Comparison of ENCODE assay signal across 11 mouse cellular contexts in genomic region chr5:49094945-49095344, GRCm38 (mm10).
DNase-seq lines count a peak whose midpoint lies in the region; ATAC-seq lines count a peak whose summit lies in the region.
"Had no signal": no experiment of that assay in that cellular context is flagged by ENCODE, and none has a peak within 500 bp of the region (broad histone marks: within the 10 kb centered on the region; RNA-seq: fewer than 3 reads in every experiment).

No protein-coding gene starts in this region.

- H3K4me1 ChIP-seq in liver, embryonic 11.5 days (replicated peaks; ENCODE audit: control insufficient read depth, insufficient read depth, low read length) = no peaks in the 10 kb centered on the region
- H3K4me1 ChIP-seq in heart, embryonic 12.5 days (replicated peaks) = no peaks in the 10 kb centered on the region
- H3K4me1 ChIP-seq: heart, embryonic 10.5 days had no signal

- peak; percentile 17 for DNase-seq in layer of hippocampus, adult 11-12 months (ENCODE audit: low spot score)
- DNase-seq in layer of hippocampus, adult 9-11 months = no peak
- DNase-seq in cerebellum, adult 11 months = peak; percentile 36
- peak; percentile 54 to 57 for DNase-seq in cerebellum, postnatal 14 days
- DNase-seq in right cerebral cortex, postnatal 14 days = peak; percentile 25
- DNase-seq in liver, embryonic 11.5 days (ENCODE audit: low spot score) = no peak
- DNase-seq: liver; lung, postnatal 14 days had no signal

- no peaks in the 10 kb centered on the region for H3K27me3 ChIP-seq in liver, embryonic 11.5 days (replicated peaks; ENCODE audit: control insufficient read depth, insufficient read depth, low read length)
- no peaks in the 10 kb centered on the region for H3K27me3 ChIP-seq in heart, embryonic 12.5 days (replicated peaks)

- ATAC-seq in liver, embryonic 11.5 days (replicated peaks; ENCODE audit: low FRiP score) = no peak
- ATAC-seq in heart, embryonic 12.5 days (ENCODE audit: insufficient number of reproducible peaks, low FRiP score) = no peak
- ATAC-seq: forebrain, embryonic 16.5 days had no signal

- H3K27ac ChIP-seq in liver, embryonic 11.5 days (ENCODE audit: low read depth, low read length) = no peak overlapping the region
- no peak overlapping the region for H3K27ac ChIP-seq in heart, embryonic 12.5 days (ENCODE audit: poor library complexity, severe bottlenecking)
- H3K27ac ChIP-seq: heart, embryonic 10.5 days had no signal

- H3K4me3 ChIP-seq in liver, embryonic 11.5 days (ENCODE audit: low read depth, low read length) = no peak overlapping the region
- no peak overlapping the region for H3K4me3 ChIP-seq in heart, embryonic 12.5 days
- H3K4me3 ChIP-seq: heart, embryonic 10.5 days had no signal

- no peaks in the 10 kb centered on the region for H3K9me3 ChIP-seq in liver, embryonic 11.5 days (ENCODE audit: control insufficient read depth, low read length)
- H3K9me3 ChIP-seq in heart, embryonic 12.5 days (replicated peaks) = no peaks in the 10 kb centered on the region
- H3K9me3 ChIP-seq: heart, embryonic 10.5 days had no signal

- H3K36me3 ChIP-seq in liver, embryonic 11.5 days (ENCODE audit: control insufficient read depth, insufficient read depth, low read length) = no peaks in the 10 kb centered on the region
- H3K36me3 ChIP-seq in heart, embryonic 12.5 days = no peaks in the 10 kb centered on the region
- H3K36me3 ChIP-seq: heart, embryonic 10.5 days had no signal

- no peak overlapping the region for H3K4me2 ChIP-seq in liver, embryonic 11.5 days
- no peak overlapping the region for H3K4me2 ChIP-seq in heart, embryonic 12.5 days

- WGBS in liver, embryonic 11.5 days = 74% methylated on average over 2 of the region's 2 CpGs
- WGBS in heart, embryonic 12.5 days = 73% methylated on average over 2 of the region's 2 CpGs

- no peak overlapping the region for H3K9ac ChIP-seq in liver, embryonic 11.5 days (ENCODE audit: low read depth, low read length)
- no peak overlapping the region for H3K9ac ChIP-seq in heart, embryonic 12.5 days

Comparison
In these comparisons a context has a peak if more than half of its experiments do, and no peak if none do; other contexts are left out.
1. DNase-seq: peak in layer of hippocampus, adult 11-12 months (single experiment), cerebellum, adult 11 months (single experiment), cerebellum, postnatal 14 days (2 of 2) and right cerebral cortex, postnatal 14 days (single experiment); none in layer of hippocampus, adult 9-11 months (single experiment) and liver, embryonic 11.5 days (single experiment).